ENCODE assay signal across 8 mouse cellular contexts in the genomic region with DNA sequence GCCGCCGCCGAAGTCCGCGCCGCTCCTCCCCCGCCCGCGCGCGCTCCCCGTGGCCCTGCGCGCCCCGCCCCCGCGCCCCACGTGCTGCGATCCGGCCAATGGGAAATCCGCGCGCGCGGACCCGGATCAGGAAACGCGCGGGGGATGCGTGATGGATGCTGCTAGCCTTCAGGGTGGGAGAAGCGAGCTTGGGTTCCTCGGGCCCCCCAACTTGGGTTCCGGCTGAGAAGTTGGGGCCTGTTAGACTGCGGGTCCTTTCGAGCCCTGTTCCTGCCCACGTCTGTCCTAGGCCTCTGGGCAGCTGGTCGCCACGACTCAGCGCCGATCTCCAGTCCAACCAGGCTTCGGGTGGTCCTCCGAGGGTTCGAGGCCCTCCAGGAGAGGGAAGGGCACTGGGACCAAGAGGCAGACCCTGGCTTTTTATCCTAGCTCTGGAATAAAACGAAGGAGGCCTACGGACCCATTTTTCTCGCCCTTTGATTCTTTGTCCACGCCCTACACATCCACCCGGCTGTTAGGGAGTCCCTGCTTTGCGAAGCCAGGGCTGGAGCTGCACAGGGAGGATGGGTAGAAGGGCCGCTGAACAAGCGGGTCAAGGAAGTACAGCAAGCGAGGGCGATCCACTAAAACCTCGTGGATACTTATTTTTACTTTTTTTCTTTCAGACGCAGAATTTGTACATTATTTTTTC. TPM values are rescaled to one million over a fixed set of nuclear protein-coding genes. Genes with fewer than 3 reads are reported as not detected.
DNase-seq lines count a peak whose midpoint lies in the region; ATAC-seq and TF ChIP-seq lines count a peak whose summit lies in the region.

No protein-coding gene starts in this region.

- TF ChIP-seq CTCF in layer of hippocampus, adult 2 months (conservative IDR thresholded peaks at IDR 0.05) = no peak
- no peak for TF ChIP-seq CTCF in kidney, postnatal 0 days (IDR thresholded peaks at IDR 0.05; ENCODE audit: low read depth)

- peak; percentile 85 for ATAC-seq in embryonic facial prominence, embryonic 14.5 days (ENCODE audit: low read depth)
- no peak for ATAC-seq in heart, embryonic 14.5 days (ENCODE audit: insufficient number of reproducible peaks, insufficient read depth, low FRiP score, low read depth)
- peak; percentile 79 for ATAC-seq in kidney, postnatal 0 days (replicated peaks; ENCODE audit: low FRiP score, low read depth)

- peaks cover 6% of the 10 kb centered on the region for H3K4me1 ChIP-seq in embryonic facial prominence, embryonic 14.5 days (ENCODE audit: control insufficient read depth, insufficient read depth, low read length)
- H3K4me1 ChIP-seq in heart, embryonic 14.5 days (ENCODE audit: control insufficient read depth in 2 of 2, insufficient read depth in 2 of 2, low read length in 2 of 2) = peaks cover 5 to 7% of the 10 kb centered on the region in 2 experiments; a peak in 3 of 4 replicates
- peaks cover 56% of the 10 kb centered on the region for H3K4me1 ChIP-seq in kidney, postnatal 0 days (replicated peaks; ENCODE audit: insufficient read depth, low read length)

- H3K27me3 ChIP-seq in embryonic facial prominence, embryonic 14.5 days (replicated peaks; ENCODE audit: control insufficient read depth, insufficient read depth, low read length) = peaks cover 100% of the 10 kb centered on the region
- H3K27me3 ChIP-seq in heart, embryonic 14.5 days (ENCODE audit: control insufficient read depth, insufficient read depth, low read length) = peaks cover 99% of the 10 kb centered on the region
- H3K27me3 ChIP-seq in kidney, postnatal 0 days (ENCODE audit: insufficient read depth, low read length) = no peaks in the 10 kb centered on the region

- no peak overlapping the region for H3K27ac ChIP-seq in layer of hippocampus, adult 2 months
- no peak overlapping the region for H3K27ac ChIP-seq in embryonic facial prominence, embryonic 14.5 days (replicated peaks; ENCODE audit: low read depth, low read length)
- H3K27ac ChIP-seq in heart, embryonic 14.5 days (replicated peaks in 1 of 2; ENCODE audit: control insufficient read depth in 1 of 2, insufficient read depth in 1 of 2, low read depth in 2 of 2, low read length in 2 of 2) = no peak overlapping the region
- H3K27ac ChIP-seq in kidney, postnatal 0 days = peak overlapping the region; percentile 77
- peak overlapping the region; percentile 48 for H3K27ac ChIP-seq in macrophage

- DNase-seq in layer of hippocampus, adult 2 months (ENCODE audit: low spot score in 2 of 2) = peak in 1 of 2 experiments; percentile 20
- DNase-seq in layer of hippocampus, adult 18-20 months (ENCODE audit: low spot score in 2 of 2) = no peak
- DNase-seq in embryonic facial prominence, embryonic 14.5 days (ENCODE audit: low spot score) = peak; percentile 73
- DNase-seq in kidney, postnatal 0 days (ENCODE audit: low spot score) = peak; percentile 93
- DNase-seq in retina, embryonic 14.5 days (ENCODE audit: low spot score) = peak; percentile 78
- DNase-seq in urinary bladder, postnatal 25 days (ENCODE audit: low spot score) = peak; percentile 90

- H3K79me2 ChIP-seq in macrophage (ENCODE audit: inconsistent target) = no peaks in the 10 kb centered on the region

- no peaks in the 10 kb centered on the region for H3K36me3 ChIP-seq in embryonic facial prominence, embryonic 14.5 days (ENCODE audit: control insufficient read depth, insufficient read depth, low read length)
- H3K36me3 ChIP-seq in heart, embryonic 14.5 days (ENCODE audit: control insufficient read depth, insufficient read depth, low read length) = no peaks in the 10 kb centered on the region
- 0 out of 2 replicates have a peak, but pooled peaks cover 3% of the 10 kb centered on the region for H3K36me3 ChIP-seq in kidney, postnatal 0 days (ENCODE audit: insufficient read depth, low read length)
- H3K36me3 ChIP-seq in macrophage (ENCODE audit: inconsistent target) = no peaks in the 10 kb centered on the region

- H3K9me3 ChIP-seq in embryonic facial prominence, embryonic 14.5 days (ENCODE audit: control insufficient read depth, low read length) = no peaks in the 10 kb centered on the region
- no peaks in the 10 kb centered on the region for H3K9me3 ChIP-seq in heart, embryonic 14.5 days (ENCODE audit: control insufficient read depth, low read length)
- H3K9me3 ChIP-seq in kidney, postnatal 0 days (replicated peaks; ENCODE audit: low read length) = no peaks in the 10 kb centered on the region

- peak overlapping the region; percentile 8; the same call in 1 of the 2 replicates for H3K9ac ChIP-seq in embryonic facial prominence, embryonic 14.5 days (ENCODE audit: low read depth, low read length)
- H3K9ac ChIP-seq in heart, embryonic 14.5 days (ENCODE audit: low read length) = peak overlapping the region; percentile 31
- H3K9ac ChIP-seq in kidney, postnatal 0 days (ENCODE audit: low read depth, low read length) = peak overlapping the region; percentile 35

- WGBS in embryonic facial prominence, embryonic 14.5 days = 1% methylated on average over 18 of the region's 55 CpGs
- 2% methylated on average over 43 of the region's 55 CpGs for WGBS in heart, embryonic 14.5 days
- 1% methylated on average over 30 of the region's 55 CpGs for WGBS in kidney, postnatal 0 days
- 6% methylated on average over 35 of the region's 55 CpGs for WGBS in macrophage (ENCODE audit: missing documents)

- H3K4me3 ChIP-seq in layer of hippocampus, adult 2 months = peak overlapping the region; percentile 43
- H3K4me3 ChIP-seq in embryonic facial prominence, embryonic 14.5 days (ENCODE audit: low read depth, low read length) = peak overlapping the region; percentile 46
- H3K4me3 ChIP-seq in heart, embryonic 14.5 days (ENCODE audit: control insufficient read depth in 1 of 2, insufficient read depth in 1 of 2, low read depth in 1 of 2, low read length in 2 of 2) = peak overlapping the region; percentile 48 to 60
- peak overlapping the region; percentile 64 for H3K4me3 ChIP-seq in kidney, postnatal 0 days (replicated peaks; ENCODE audit: low read depth, low read length)
- peak overlapping the region; percentile 79 for H3K4me3 ChIP-seq in macrophage (ENCODE audit: inconsistent target)

- peak overlapping the region; percentile 73 for H3K4me2 ChIP-seq in embryonic facial prominence, embryonic 14.5 days (ENCODE audit: low read depth, low read length)
- H3K4me2 ChIP-seq in heart, embryonic 14.5 days (ENCODE audit: low read length) = peak overlapping the region; percentile 75
- peak overlapping the region; percentile 100 for H3K4me2 ChIP-seq in kidney, postnatal 0 days (ENCODE audit: low read length)

RNA-seq across cellular contexts. Expression of a gene that starts 0.5 kb away (rescaled TPM):
- total RNA-seq in layer of hippocampus, adult 2 months (2021) = not detected
- total RNA-seq in layer of hippocampus, adult 18-20 months (2021) = not detected
- polyA plus RNA-seq in embryonic facial prominence, embryonic 14.5 days (2014; fragmentation: Nextera tagmentation; extraction: Ambion mirVana) = 1.1 and 1.6 TPM in 2 replicates
- polyA plus RNA-seq in heart, embryonic 14.5 days (2014; fragmentation: Nextera tagmentation; extraction: Ambion mirVana) = 0.32 and 0.36 TPM in 2 replicates
- 1.6 and 2.2 TPM in 2 replicates for polyA plus RNA-seq in kidney, postnatal 0 days (2015; fragmentation: Nextera tagmentation; extraction: Ambion mirVana)
- not detected for total RNA-seq in macrophage (2018; cell fraction: chromatin; rRNA removed)
- total RNA-seq in macrophage (2018; cell fraction: cytosol; rRNA removed) = under 1 TPM; 0.08 to 0.56 (median 0.22) TPM
- total RNA-seq in macrophage (2018; cell fraction: nucleus; rRNA removed) = under 1 TPM in 2 of 26 experiments, not detected in 24; 0.48 to 0.52 TPM
- 0.26 to 0.34 TPM (median 0.32 TPM) in 3 replicates for polyA plus RNA-seq in macrophage (2018)

RNA-seq across cellular contexts. Expression of a gene that starts 12.4 kb away (rescaled TPM):
- not detected for total RNA-seq in layer of hippocampus, adult 2 months (2021)
- total RNA-seq in layer of hippocampus, adult 18-20 months (2021) = not detected
- polyA plus RNA-seq in embryonic facial prominence, embryonic 14.5 days (2014; fragmentation: Nextera tagmentation; extraction: Ambion mirVana) = 2.4 and 3.3 TPM in 2 replicates
- 0.31 and 1.3 TPM in 2 replicates for polyA plus RNA-seq in heart, embryonic 14.5 days (2014; fragmentation: Nextera tagmentation; extraction: Ambion mirVana)
- 9.7 and 10.4 TPM in 2 replicates for polyA plus RNA-seq in kidney, postnatal 0 days (2015; fragmentation: Nextera tagmentation; extraction: Ambion mirVana)
- total RNA-seq in macrophage (2018; cell fraction: chromatin; rRNA removed) = 1 to 10 TPM in 1 of 26 experiments, under 1 TPM in 4, not detected in 21; 0.25 to 1.0 (median 0.47) TPM
- total RNA-seq in macrophage (2018; cell fraction: cytosol; rRNA removed) = under 1 TPM in 12 of 26 experiments, not detected in 14; 0.05 to 0.22 (median 0.10) TPM
- 1 to 10 TPM in 1 of 26 experiments, under 1 TPM in 6, not detected in 19; 0.35 to 1.5 (median 0.61) TPM for total RNA-seq in macrophage (2018; cell fraction: nucleus; rRNA removed)
- polyA plus RNA-seq in macrophage (2018) = 0.16 TPM in 1 of 3 replicates, not detected in the others

RNA-seq across cellular contexts. Expression of a gene that starts 14.7 kb away (rescaled TPM):
- total RNA-seq in layer of hippocampus, adult 2 months (2021) = not detected
- not detected for total RNA-seq in layer of hippocampus, adult 18-20 months (2021)
- polyA plus RNA-seq in embryonic facial prominence, embryonic 14.5 days (2014; fragmentation: Nextera tagmentation; extraction: Ambion mirVana) = 0.10 and 0.46 TPM in 2 replicates
- not detected in 2 replicates for polyA plus RNA-seq in heart, embryonic 14.5 days (2014; fragmentation: Nextera tagmentation; extraction: Ambion mirVana)
- 1.3 TPM in 2 replicates for polyA plus RNA-seq in kidney, postnatal 0 days (2015; fragmentation: Nextera tagmentation; extraction: Ambion mirVana)
- total RNA-seq in macrophage (2018; cell fraction: chromatin; rRNA removed) = not detected
- not detected for total RNA-seq in macrophage (2018; cell fraction: cytosol; rRNA removed)
- under 1 TPM in 1 of 26 experiments, not detected in 25; 0.15 TPM for total RNA-seq in macrophage (2018; cell fraction: nucleus; rRNA removed)
- polyA plus RNA-seq in macrophage (2018) = not detected in 3 replicates

RNA-seq across cellular contexts. Expression of a gene that starts 16.5 kb away (rescaled TPM):
- total RNA-seq in layer of hippocampus, adult 2 months (2021) = not detected
- total RNA-seq in layer of hippocampus, adult 18-20 months (2021) = not detected
- polyA plus RNA-seq in embryonic facial prominence, embryonic 14.5 days (2014; fragmentation: Nextera tagmentation; extraction: Ambion mirVana) = 0.48 TPM in 1 of 2 replicates, not detected in the other
- polyA plus RNA-seq in heart, embryonic 14.5 days (2014; fragmentation: Nextera tagmentation; extraction: Ambion mirVana) = not detected in 2 replicates
- polyA plus RNA-seq in kidney, postnatal 0 days (2015; fragmentation: Nextera tagmentation; extraction: Ambion mirVana) = 2.8 and 3.0 TPM in 2 replicates
- 1 to 10 TPM in 1 of 26 experiments, not detected in 25; 1.4 TPM for total RNA-seq in macrophage (2018; cell fraction: chromatin; rRNA removed)
- not detected for total RNA-seq in macrophage (2018; cell fraction: cytosol; rRNA removed)
- total RNA-seq in macrophage (2018; cell fraction: nucleus; rRNA removed) = not detected
- not detected in 3 replicates for polyA plus RNA-seq in macrophage (2018)

RNA-seq across cellular contexts. Expression of a gene that starts 21.1 kb away (rescaled TPM):
- not detected for total RNA-seq in layer of hippocampus, adult 2 months (2021)
- not detected for total RNA-seq in layer of hippocampus, adult 18-20 months (2021)
- 2.8 TPM in 2 replicates for polyA plus RNA-seq in embryonic facial prominence, embryonic 14.5 days (2014; fragmentation: Nextera tagmentation; extraction: Ambion mirVana)
- polyA plus RNA-seq in heart, embryonic 14.5 days (2014; fragmentation: Nextera tagmentation; extraction: Ambion mirVana) = 0.35 and 0.86 TPM in 2 replicates
- 4.8 and 6.0 TPM in 2 replicates for polyA plus RNA-seq in kidney, postnatal 0 days (2015; fragmentation: Nextera tagmentation; extraction: Ambion mirVana)
- 1 to 10 TPM in 2 of 26 experiments, under 1 TPM in 9, not detected in 15; 0.32 to 1.2 (median 0.86) TPM for total RNA-seq in macrophage (2018; cell fraction: chromatin; rRNA removed)
- under 1 TPM in 10 of 26 experiments, not detected in 16; 0.04 to 0.27 (median 0.09) TPM for total RNA-seq in macrophage (2018; cell fraction: cytosol; rRNA removed)
- total RNA-seq in macrophage (2018; cell fraction: nucleus; rRNA removed) = under 1 TPM in 10 of 26 experiments, not detected in 16; 0.31 to 0.74 (median 0.38) TPM
- 0.04 TPM in 1 of 3 replicates, not detected in the others for polyA plus RNA-seq in macrophage (2018)

Comparison
In these comparisons a context has a peak if more than half of its experiments do, and no peak if none do; other contexts are left out.
1. DNase-seq: peak in embryonic facial prominence, embryonic 14.5 days (single experiment), kidney, postnatal 0 days (single experiment), retina, embryonic 14.5 days (single experiment) and urinary bladder, postnatal 25 days (single experiment); none in layer of hippocampus, adult 18-20 months (0 of 2).
2. H3K27ac ChIP-seq: peak in kidney, postnatal 0 days (single experiment) and macrophage (single experiment); none in layer of hippocampus, adult 2 months (single experiment), embryonic facial prominence, embryonic 14.5 days (single experiment) and heart, embryonic 14.5 days (0 of 2).
3. Peak in every context shown above with its lines, with median percentiles within 50 percentile points of each other: H3K4me3 ChIP-seq, H3K4me2 ChIP-seq and H3K9ac ChIP-seq.